Mouse (Mus musculus) right cerebral cortex, postnatal 36 days (tissue): ENCODE measurements around the gene Cyp2d9.
"Not testable (repeated sequence)": the region's sequence is repeated elsewhere in the genome, so short reads cannot be mapped to it uniquely, and the experiment has no call there.

Experiments
- DNase-seq, 2 experiments: peaks; one replicate each; pipeline ENCODE4 v3.0.0; 2022; ENCODE audit warnings: low spot score in 2 of 2, mixed read lengths in 1 of 2

Gene Cyp2d9

GRCm38 (mm10) chr15:82433137-82433536, at the start of gene Cyp2d9:
Gene Cyp2d9, plus strand, starts transcription at chr15:82433437.
- no peak for DNase-seq

DNA sequence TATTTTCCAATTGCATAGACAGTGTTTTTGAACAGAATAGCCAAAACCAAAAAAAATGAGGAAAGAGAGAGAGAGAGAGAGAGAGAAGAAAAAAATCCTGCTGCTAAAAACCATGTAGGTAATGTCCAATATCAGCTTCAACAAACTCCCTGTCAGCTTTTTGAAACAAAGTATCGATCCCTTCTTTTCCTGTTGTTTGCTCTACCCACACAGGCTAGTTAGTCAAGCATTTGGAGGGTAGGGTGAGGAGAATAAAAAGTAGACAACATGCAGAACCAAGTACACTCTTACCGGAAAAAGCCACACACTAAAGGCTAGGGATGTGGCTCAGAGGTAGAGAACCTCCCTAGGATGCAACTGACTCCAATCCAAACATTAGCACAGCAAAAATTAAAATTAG, 47.5 kb upstream of the Cyp2d9 start:
- DNase-seq: no peak

GRCm38 (mm10) chr15:82389916-82390315, 43.3 kb upstream of the Cyp2d9 start:
- DNase-seq: not testable (repeated sequence)

DNA sequence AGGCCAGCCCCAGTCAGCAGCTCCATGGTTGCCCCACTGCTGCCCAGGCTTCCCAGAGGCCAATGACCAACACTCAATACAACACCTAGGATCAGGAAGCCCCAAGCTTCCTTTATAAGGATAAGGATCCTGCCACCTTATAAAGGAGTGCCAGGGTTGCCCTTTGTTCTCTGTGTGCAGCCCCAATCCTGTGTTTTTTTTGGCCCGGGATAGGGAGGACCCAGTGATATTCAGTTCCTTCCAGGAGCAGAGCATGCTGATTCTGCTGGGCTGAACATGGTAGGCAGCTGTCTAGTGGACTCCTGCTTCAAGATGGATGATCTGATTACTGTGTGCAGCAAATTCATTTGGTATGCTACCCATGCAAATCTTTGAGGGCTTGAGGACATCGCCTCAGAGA, 39.3 kb upstream of the Cyp2d9 start, which contains the start of gene Cyp2d11:
Cyp2d11 (minus strand) TSS at position 101 of the 400 bp plus-strand sequence.
- DNase-seq: not testable (repeated sequence)

GRCm38 (mm10) chr15:82395955-82396354, 37.3 kb upstream of the Cyp2d9 start:
- DNase-seq: not testable (repeated sequence)

- DNase-seq: no peak
These were observed 31.7 kb upstream of the Cyp2d9 start for GRCm38 (mm10) chr15:82401516-82401915.

DNA sequence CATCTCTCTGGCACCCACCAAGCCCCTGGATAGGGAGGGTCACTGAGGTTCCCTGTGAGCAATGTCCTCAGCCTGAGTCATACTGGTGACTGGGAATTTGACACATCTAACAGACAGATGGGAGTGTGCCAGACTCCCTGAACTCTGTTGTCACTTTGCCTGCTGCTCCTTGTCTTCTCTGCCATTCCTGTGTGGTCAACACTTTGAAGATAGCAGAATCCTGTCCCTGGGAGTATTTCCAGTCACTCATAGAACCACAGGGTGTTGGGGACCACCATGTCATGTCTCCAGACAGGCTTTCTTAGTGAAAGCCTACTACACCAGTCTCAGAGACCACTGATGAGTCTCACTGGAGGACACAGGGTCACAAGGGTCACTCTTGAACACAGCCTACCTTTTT, 31.1 kb upstream of the Cyp2d9 start:
- no peak for DNase-seq

DNA sequence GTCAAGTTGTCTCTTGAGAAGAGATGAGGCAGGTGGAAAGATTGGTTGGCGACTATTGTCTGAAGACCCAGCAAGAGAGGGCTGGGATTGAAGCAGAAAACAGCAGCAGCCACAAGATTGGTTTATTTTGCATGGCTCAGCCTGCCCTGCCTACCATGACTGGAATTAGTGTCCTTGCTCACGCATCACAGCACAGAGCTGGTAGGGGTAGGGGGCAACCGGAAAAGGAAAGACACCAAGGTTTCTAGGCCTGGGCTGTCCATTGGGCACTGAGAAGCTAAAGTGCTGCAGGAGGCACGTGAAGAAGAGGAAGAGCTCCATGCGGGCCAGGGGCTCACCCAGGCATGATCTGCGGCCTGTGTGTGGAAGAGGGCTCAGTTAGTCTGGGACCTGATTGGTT, 30.5 kb upstream of the Cyp2d9 start:
- no peak for DNase-seq

- DNase-seq: no peak
These were observed 29.6 kb upstream of the Cyp2d9 start for GRCm38 (mm10) chr15:82403606-82404005.

- no peak for DNase-seq
These were observed 29.1 kb upstream of the Cyp2d9 start for GRCm38 (mm10) chr15:82404163-82404562.

DNA sequence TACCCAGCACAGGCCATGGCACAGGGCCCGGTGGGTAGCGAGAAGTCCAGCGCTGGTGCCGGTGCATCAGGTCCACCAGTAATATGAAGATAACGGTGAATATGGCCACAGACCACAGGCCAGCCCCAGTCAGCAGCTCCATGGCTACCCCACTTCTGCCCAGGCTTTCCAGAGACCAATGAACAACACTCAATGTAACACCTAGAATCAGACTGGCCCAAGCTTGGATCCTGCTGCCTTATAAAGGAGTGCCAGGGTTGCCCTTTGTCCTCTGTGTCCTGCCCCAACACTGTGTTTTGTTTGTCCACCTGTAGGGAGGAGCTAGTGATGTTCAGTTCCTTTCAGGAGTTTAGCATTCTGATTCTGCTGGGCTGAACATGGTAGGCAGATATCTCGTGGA, 26.3 kb upstream of the Cyp2d9 start, which contains the start of gene Cyp2d10:
Cyp2d10 (minus strand) TSS at position 215 of the 400 bp plus-strand sequence.
- no peak for DNase-seq

DNA sequence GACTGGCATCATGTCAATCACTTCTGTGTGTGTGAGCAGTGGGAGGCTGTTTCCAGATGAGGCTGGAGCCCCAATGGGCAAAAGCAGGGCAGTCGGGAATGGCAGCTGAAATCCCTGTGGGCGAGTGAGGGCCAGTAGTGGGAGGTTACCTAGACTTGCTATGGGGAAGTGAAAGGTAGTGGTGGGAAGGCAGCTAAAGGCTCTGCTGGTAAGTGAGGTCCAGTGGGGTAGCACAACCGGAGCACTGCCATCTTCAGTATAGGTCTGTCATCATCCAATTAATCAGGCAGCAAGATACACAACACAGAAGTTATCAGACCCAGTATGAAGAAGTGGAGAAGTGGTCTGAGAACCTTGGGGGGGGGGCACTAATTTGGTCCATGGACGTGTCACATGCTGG, 25.7 kb upstream of the Cyp2d9 start:
- DNase-seq: no peak

DNA sequence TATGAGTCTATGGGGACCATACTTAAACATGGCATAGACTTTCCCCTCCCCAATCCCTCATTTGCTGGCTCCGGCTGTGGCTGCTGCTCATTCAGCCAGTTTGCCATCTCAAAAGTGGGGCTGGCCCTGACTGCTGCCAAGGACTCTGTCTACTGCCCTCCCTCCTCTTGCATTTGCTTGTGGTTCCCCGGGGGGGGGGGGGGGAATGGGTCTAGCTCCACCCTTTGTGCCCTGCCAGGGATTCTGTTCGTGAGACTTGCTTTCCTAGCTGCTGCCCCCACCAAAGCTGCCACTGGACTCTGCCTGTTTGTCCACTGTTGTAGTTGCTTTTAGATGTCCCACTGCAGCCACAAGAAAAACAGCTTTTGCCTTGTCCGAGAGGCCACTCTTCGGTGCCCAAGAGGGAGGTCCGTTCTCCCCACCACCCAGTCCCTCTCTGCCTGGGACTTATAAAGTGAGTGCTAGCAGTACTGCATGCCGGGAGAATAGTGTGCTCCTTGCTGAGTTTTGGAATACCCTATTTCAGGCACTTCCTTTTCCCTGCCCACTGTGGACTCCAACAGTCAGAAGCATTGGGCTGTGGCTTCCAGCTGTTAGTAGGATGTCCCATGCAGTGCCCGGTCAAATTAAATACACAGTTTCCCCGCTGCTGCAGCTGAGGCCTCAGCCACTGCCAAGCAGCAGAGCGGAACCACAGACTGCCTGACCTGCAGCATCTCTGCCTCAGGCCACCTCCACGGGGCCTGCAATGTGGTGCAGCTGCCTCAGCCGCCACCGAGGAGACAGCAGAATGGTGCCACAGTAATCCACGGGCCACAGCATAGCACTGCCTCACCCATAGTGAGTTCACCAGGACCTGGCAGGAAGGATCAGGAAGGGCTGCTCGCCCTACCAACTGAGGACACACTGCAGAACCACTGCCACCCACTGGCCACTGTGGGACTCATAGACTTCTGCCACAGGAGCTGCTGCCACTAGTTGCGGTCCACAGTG, 16.1 kb upstream of the Cyp2d9 start:
- DNase-seq: peak; percentile 72 to 79

DNA sequence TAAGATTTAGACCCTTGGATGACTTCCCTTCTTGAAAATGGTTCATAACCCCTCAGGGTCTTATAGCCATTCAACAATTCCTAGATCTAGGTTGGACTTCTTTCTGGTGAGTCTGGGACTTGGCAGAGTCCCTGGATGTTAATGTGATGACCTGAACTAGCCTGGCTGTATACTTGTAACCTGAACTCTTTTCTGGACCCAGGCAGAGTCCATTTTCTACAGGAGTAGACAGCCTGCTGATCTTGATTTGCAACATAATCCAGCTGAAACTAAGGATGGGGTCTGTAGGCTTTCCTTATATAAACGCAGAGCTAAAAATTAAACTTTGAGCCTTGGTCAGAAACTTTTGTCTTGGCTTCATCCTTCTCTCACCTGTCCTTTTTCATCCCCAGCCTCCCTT, 14.6 kb upstream of the Cyp2d9 start:
- DNase-seq: no peak

DNA sequence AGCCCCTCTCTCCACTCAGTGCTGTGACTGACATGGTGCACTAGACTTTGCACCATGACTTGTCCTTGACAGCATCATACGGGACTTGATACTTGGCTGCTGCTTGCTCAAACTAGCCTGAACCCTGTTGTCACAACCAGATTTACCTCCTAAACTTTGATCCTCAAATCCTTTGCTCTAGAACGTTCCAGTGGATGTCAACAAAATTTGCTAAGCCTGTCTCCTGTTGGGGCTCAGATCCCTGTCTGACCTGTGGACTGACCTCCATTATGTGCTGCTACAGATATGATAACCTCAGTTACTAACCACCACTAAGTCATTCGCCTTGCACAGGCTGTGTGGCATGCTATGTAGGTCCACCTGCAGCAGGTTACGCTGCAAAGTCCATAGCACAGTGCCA, 10.3 kb upstream of the Cyp2d9 start:
- DNase-seq: no peak

DNA sequence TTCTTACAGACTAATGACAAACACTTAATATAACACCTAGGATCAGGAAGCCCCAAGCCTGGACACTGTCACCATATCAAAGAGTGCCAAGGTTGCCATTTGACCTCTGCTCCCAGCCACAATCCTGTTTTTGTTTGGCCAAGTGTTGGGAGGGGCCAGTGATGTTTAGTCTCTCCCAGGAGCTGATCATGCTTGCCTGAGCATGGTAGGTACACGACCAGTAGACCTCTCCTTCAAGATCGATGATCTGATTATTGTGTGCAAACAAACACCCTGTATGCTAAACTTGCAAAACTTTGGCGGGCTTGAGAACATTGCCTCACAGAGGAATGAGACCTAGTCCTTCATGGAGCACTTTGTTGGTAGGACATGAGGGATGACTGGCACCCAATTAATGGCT, 9.8 kb upstream of the Cyp2d9 start:
- DNase-seq: no peak

DNA sequence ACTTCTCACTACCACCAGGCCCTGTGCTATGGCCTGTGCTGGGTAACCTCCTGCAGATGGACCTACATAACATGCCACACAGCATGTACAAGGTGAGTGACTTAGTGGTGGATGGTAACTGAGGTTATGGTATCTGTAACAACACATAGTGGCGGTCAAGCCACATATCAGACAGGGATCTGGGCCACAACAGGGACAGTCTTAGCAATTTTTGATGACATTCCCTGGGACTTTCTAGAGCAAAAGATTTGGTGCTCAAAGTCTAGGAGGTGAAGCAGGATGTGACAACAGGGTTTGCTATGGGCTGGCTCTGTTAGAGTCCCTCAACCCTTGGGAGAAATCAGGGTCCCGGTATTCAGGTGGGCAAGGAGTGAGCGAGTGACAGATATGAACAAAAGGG, 384 bp downstream of the Cyp2d9 start:
- no peak for DNase-seq

- no peak for DNase-seq
These were observed 1.3 kb downstream of the Cyp2d9 start for GRCm38 (mm10) chr15:82434541-82434940.

DNA sequence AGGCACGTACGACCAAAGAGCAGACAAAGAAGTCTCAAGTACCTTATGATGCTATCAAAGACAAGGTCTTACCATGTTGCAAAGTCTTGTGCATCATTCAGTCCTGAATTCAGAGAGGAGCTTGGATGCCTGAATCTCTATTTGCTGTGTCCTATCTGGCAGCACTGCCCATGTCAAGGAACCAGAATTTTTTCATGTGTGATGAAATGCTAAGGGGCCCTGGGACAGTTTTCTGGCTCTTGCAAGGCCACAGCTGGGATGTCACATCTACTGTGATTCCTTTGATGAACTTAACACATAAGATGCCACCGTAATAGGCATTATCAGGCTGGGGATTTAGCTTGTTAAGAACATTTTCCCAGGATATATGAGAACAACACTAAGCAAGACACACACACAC, 1.8 kb downstream of the Cyp2d9 start:
- DNase-seq: no peak

DNA sequence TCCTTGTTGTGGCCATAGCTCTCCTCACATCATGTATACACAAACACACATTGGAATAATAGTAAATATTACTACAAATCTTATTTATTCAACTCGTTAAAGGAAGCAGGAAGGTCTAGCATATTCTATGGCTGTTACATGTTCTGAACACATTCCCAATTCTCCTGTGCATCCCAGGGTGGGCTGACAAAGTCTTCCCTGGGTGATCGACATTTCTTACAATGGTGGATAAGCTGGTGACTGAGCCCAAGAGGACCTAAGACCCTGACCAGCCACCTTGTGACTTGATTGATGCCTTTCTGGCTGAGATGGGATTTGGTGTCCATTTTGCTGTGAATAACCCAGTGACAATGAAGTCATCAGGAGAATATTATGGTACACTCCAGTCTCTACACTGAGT, 2.4 kb downstream of the Cyp2d9 start:
- DNase-seq: no peak

GRCm38 (mm10) chr15:82437975-82438617, 4.9 kb downstream of the Cyp2d9 start:
- DNase-seq: no peak

DNA sequence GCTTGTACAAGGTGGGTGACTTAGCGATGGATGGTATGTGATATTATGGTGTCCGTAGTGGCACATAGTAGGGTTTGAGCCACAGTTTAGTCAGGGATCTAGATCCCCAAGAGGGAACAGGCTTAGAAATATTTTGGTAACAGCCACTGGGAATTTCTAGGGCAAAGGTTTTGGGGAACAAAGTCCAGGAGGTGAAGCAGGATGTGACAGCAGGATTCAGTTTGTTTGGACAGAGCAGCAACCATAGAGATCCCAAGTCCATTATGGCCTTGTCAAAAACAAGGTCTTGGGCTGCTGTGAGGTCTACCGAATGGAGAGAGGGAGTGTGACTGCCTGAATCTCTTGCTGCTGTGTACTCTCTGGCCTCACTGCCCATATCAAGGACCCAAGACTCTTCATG, 10.4 kb downstream of the Cyp2d9 start:
- no peak for DNase-seq

DNA sequence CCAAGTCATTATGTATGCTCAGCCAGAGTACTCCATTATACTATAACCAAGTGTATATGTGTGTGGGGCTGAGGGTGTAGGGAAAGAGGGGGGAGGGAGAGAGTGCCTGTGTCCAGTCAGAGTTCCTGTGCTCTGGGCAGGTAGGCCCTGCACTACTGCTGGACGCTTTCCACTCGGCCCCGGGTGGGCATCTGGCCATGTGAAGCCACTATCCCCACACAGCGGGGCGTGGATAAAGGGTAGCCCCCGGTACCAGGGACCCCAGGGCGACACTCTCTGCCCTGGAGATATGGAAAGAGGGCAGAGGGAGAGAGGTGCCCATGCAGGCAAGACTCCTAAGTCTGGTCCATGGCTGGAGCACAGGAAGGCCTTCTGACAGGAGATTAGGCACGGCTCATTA, 12.0 kb downstream of the Cyp2d9 start:
- no peak for DNase-seq
